Mouse (Mus musculus) erythroblast, embryonic 14.5 days (primary cell): Measurements from ENCODE around the gene Tlk2.

Experiments
- GATA1 ChIP-seq: IDR thresholded peaks from 2 replicates; pipeline ENCODE4 v1.6.1; 2012; ENCODE audit warnings: low read length, inconsistent platforms, mixed read lengths
- TAL1 ChIP-seq: IDR thresholded peaks from 3 replicates; pipeline ENCODE4 v1.6.1; 2012; ENCODE audit warnings: low read length, inconsistent platforms, mixed read lengths

DNA sequence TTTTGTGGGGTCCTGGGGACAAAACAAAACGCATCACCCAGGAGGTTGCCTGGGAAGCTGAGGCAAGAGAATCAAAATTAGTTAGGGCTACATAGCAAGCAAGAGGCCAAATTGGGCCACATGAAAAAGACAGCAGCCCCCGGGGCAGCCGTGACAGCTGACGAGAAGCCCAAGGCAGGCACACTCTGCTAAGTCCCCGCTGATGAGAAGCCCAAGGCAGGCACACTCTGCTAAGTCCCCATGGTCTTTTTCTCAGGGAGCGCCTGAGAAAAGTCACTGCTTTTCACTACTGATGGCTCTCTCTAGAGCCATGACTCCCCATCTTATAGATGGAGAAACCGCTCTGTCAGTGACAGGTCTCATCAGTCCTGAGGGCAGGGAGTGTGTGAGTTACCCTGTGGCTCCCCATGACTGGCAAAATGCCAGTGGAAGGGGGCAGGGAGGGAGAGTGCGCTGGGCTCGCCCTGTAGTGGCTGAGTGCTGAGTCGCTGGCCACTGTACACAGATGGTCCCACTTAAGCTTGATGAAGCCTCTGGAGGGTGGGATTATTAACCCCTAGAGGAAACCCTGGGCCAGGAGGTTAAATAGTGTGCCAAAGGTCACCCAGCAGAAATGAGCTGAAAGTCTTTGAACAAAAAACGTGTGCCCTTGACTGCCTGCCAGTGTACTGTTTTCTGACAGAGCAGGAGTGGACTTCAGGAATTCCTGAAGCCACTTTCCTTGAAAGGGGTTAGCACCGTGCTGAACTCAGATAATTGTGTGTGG, 25.4 kb upstream of the Tlk2 start:
- TF ChIP-seq GATA1 = no peak
- TF ChIP-seq TAL1 = no peak
